Mouse (Mus musculus) CH12.LX (cell line): ENCODE measurements at regions not wholly inside any gene's neighbourhood (a gene's known extent, or its start where the extent isn't known, plus 50 kb on each side); places are given as distances from the start of the nearest gene placed in this dataset.

ENCODE experiments used
- DNase-seq: peaks from one replicate; pipeline ENCODE4 v3.0.0-alpha.2; 2013; ENCODE audit errors: extremely low read depth
- H3K27ac ChIP-seq: 2 replicates; pipeline ENCODE4 v1.5.1; 2012; ENCODE audit warnings: low read depth, mild to moderate bottlenecking, control low read depth, moderate library complexity; ENCODE audit not compliant: insufficient read depth
- H3K27me3 ChIP-seq: replicated peaks from 2 replicates; pipeline ENCODE3; 2012; ENCODE audit warnings: inconsistent platforms
- H3K36me3 ChIP-seq, 2 experiments: replicated peaks in 1 of 2; 2 replicates each; pipeline versions ENCODE3 to v1.6.1; 2012; ENCODE audit warnings: inconsistent platforms in 1 of 2, low read length in 1 of 2, mild to moderate bottlenecking in 1 of 2, mixed read lengths in 1 of 2, moderate library complexity in 1 of 2; ENCODE audit not compliant: control insufficient read depth in 1 of 2, insufficient read depth in 1 of 2
- H3K4me1 ChIP-seq, 2 experiments: 2 replicates each; pipeline ENCODE4 v1.6.1; 2012; ENCODE audit warnings: inconsistent platforms in 1 of 2, moderate library complexity in 1 of 2; ENCODE audit not compliant: insufficient read depth in 2 of 2, control insufficient read depth in 1 of 2
- H3K4me2 ChIP-seq: 2 replicates; pipeline ENCODE4 v1.6.1; 2012; ENCODE audit warnings: low read depth, mild to moderate bottlenecking, control low read depth; ENCODE audit not compliant: poor library complexity, insufficient read depth, severe bottlenecking
- H3K4me3 ChIP-seq, 3 experiments: fragments of 150-350 bp in 1 of 3; sonication (generic) in 1 of 3; replicated peaks in 1 of 3; 2 replicates each; pipeline versions ENCODE3 to v1.5.1; 2011 to 2012; ENCODE audit warnings: low read depth in 2 of 3, low read length in 2 of 3, mild to moderate bottlenecking in 2 of 3, moderate library complexity in 2 of 3, control low read depth in 1 of 3, improper control_type of control experiment in 1 of 3, inconsistent platforms in 1 of 3, mixed read lengths in 1 of 3; ENCODE audit not compliant: poor library complexity in 1 of 3
- H3K79me2 ChIP-seq: replicated peaks from 2 replicates; pipeline ENCODE4 v1.6.1; 2012; ENCODE audit warnings: mild to moderate bottlenecking, moderate library complexity; ENCODE audit not compliant: control insufficient read depth, poor library complexity, insufficient read depth, severe bottlenecking; ENCODE audit errors: extremely low read depth
- H3K9ac ChIP-seq: 2 replicates; pipeline ENCODE4 v1.6.1; 2012; ENCODE audit warnings: low read depth, mild to moderate bottlenecking, control low read depth, moderate library complexity; ENCODE audit not compliant: insufficient read depth
- H3K9me3 ChIP-seq: replicated peaks from 2 replicates; pipeline ENCODE3; 2012; ENCODE audit warnings: low read length, inconsistent platforms, mixed read lengths
- BHLHE40 ChIP-seq: IDR thresholded peaks from 2 replicates; pipeline ENCODE4 v1.6.1; 2011; ENCODE audit warnings: mild to moderate bottlenecking, low read depth, low read length, improper control_type of control experiment
- CHD1 ChIP-seq: IDR thresholded peaks from 2 replicates; pipeline ENCODE4 v1.6.1; 2012; ENCODE audit warnings: low read depth, low read length, improper control_type of control experiment, inconsistent platforms
- CHD2 ChIP-seq: IDR thresholded peaks from 2 replicates; pipeline ENCODE4 v1.6.1; 2011; ENCODE audit warnings: low read length, improper control_type of control experiment
- EP300 ChIP-seq: IDR thresholded peaks from 2 replicates; pipeline ENCODE4 v1.6.1; 2011; ENCODE audit warnings: low read length, improper control_type of control experiment
- HCFC1 ChIP-seq: IDR thresholded peaks from 2 replicates; pipeline ENCODE4 v1.6.1; 2012; ENCODE audit warnings: low read depth, mild to moderate bottlenecking, inconsistent platforms, low read length, improper control_type of control experiment
- KAT2A ChIP-seq: IDR thresholded peaks from 2 replicates; pipeline ENCODE4 v1.6.1; 2012; ENCODE audit warnings: low read length, improper control_type of control experiment, inconsistent platforms; ENCODE audit not compliant: insufficient replicate concordance
- MAFK ChIP-seq: IDR thresholded peaks from 2 replicates; pipeline ENCODE4 v1.6.1; 2011; ENCODE audit warnings: low read length, improper control_type of control experiment; ENCODE audit not compliant: insufficient replicate concordance
- MAX ChIP-seq: IDR thresholded peaks from 2 replicates; pipeline ENCODE4 v1.6.1; 2011; ENCODE audit warnings: low read length, improper control_type of control experiment
- MEF2A ChIP-seq: IDR thresholded peaks from 2 replicates; pipeline ENCODE4 v1.6.1; 2014; ENCODE audit warnings: low read depth, mild to moderate bottlenecking, inconsistent platforms, low read length, improper control_type of control experiment, borderline replicate concordance
- MXI1 ChIP-seq: IDR thresholded peaks from 2 replicates; pipeline ENCODE4 v1.6.1; 2011; ENCODE audit warnings: mild to moderate bottlenecking, low read depth, low read length, improper control_type of control experiment
- MYC ChIP-seq: IDR thresholded peaks from 2 replicates; pipeline ENCODE4 v1.6.1; 2011; ENCODE audit warnings: low read depth, mild to moderate bottlenecking, improper control_type of control experiment, low read length
- NRF1 ChIP-seq: IDR thresholded peaks from 2 replicates; pipeline ENCODE4 v1.6.1; 2014; ENCODE audit warnings: low read depth, mild to moderate bottlenecking, inconsistent platforms, low read length, improper control_type of control experiment, moderate library complexity
- PAX5 ChIP-seq: IDR thresholded peaks from 2 replicates; pipeline ENCODE4 v1.6.1; 2012; ENCODE audit warnings: low read length, inconsistent platforms, mixed read lengths
- POLR2AphosphoS2 ChIP-seq: IDR thresholded peaks from 2 replicates; pipeline ENCODE4 v1.6.1; 2011; ENCODE audit warnings: low read depth, low read length, improper control_type of control experiment
- RAD21 ChIP-seq: IDR thresholded peaks from 2 replicates; pipeline ENCODE4 v1.6.1; 2011; ENCODE audit warnings: low read depth, mild to moderate bottlenecking, low read length, improper control_type of control experiment, moderate library complexity
- SIN3A ChIP-seq: IDR thresholded peaks from 2 replicates; pipeline ENCODE4 v1.6.1; 2012; ENCODE audit warnings: low read length, improper control_type of control experiment, inconsistent platforms
- TBP ChIP-seq: conservative IDR thresholded peaks from 2 replicates; pipeline ENCODE4 v1.6.1; 2011; ENCODE audit warnings: low read depth, low read length, improper control_type of control experiment
- TCF12 ChIP-seq: IDR thresholded peaks from 2 replicates; pipeline ENCODE4 v1.6.1; 2014; ENCODE audit warnings: low read depth, mild to moderate bottlenecking, inconsistent platforms, low read length, improper control_type of control experiment
- USF2 ChIP-seq: conservative IDR thresholded peaks from 2 replicates; pipeline ENCODE4 v1.6.1; 2011; ENCODE audit warnings: low read depth, low read length, improper control_type of control experiment
- ZMIZ1 ChIP-seq: IDR thresholded peaks from 2 replicates; pipeline ENCODE4 v1.6.1; 2012; ENCODE audit warnings: low read depth, mild to moderate bottlenecking, inconsistent platforms, low read length, improper control_type of control experiment
- dilution Hi-C: fragments of 300-500 bp; cut with MboI; formaldehyde crosslinking; loops from 2 replicates; pipeline ENCODE4 v1.14.3; 2020; ENCODE audit warnings: low sequenced_read_pairs; ENCODE audit not compliant: extremely low pct_unique_long_range_greater_than_20kb, extremely low pct_ligation_motif_present
- in situ Hi-C: fragments of 300-500 bp; cut with MboI; formaldehyde crosslinking; loops from 3 replicates; pipeline ENCODE4 v1.14.3; 2019; ENCODE audit warnings: low sequenced_read_pairs, low pct_ligation_motif_present, low pct_unique_long_range_greater_than_20kb, mixed read lengths

DNA sequence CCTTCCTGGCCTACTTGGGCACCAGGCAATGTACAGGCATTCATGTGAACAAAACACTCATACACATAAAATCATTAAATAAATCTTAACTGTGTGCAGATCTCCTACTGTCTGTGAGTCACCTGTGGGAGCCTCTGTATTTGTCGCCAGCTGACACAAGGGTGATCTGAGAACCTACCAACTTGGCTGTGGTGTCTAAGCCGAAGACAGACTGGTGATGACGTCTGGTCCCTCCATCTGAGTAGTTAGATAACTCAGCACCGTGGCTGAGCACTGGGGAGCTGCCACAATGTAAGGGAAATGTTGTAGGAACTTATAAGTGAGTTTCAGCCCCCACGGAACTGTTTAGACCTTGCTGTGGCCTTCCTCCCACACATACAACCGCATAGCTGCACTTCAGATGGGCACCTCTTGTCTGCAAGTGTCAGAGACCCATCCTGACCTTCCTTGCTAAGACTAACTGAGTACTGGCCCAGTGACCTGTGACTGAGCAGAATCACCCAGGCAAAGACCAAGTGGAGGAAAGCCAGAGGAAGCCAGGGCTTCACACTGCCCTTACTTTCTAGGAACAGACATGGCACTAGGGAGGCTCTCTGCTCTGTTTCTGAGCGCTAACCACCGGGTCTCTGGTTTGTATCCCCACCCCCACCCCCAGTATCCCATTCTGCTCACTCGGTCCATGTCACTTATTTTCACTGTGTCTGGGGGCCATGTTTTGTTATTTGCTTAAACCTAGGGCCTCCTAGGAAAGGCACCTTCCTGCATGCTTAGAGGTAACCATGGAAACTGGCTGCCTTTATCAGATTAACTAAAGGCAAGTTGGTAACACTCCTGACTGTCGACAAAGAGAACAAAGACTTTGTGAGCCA lies 65.2 kb upstream of the Dhx40 start:
- Histone ChIP-seq H3K36me3 (no peaks in the 10 kb centered on the region), H3K4me3 (no peak overlapping the region), H3K27me3 (no peaks in the 10 kb centered on the region), H3K79me2 (no peaks in the 10 kb centered on the region), H3K9me3 (no peaks in the 10 kb centered on the region), H3K4me2 (no peak overlapping the region), H3K27ac (no peak overlapping the region), H3K9ac (no peak overlapping the region), H3K4me1 (no peaks in the 10 kb centered on the region)
- DNase-seq: no peak
- dilution Hi-C loops (no loop called here), in situ Hi-C loops (no loop called here)
- no peak for TF ChIP-seq MYC
- TF ChIP-seq POLR2AphosphoS2: no peak
- TF ChIP-seq ZMIZ1: no peak
- no peak for TF ChIP-seq SIN3A
- TF ChIP-seq NRF1: no peak
- TF ChIP-seq MEF2A: no peak
- no peak for TF ChIP-seq KAT2A
- no peak for TF ChIP-seq RAD21
- TF ChIP-seq CHD1: no peak
- TF ChIP-seq MAX: no peak
- no peak for TF ChIP-seq EP300
- no peak for TF ChIP-seq TBP
- no peak for TF ChIP-seq CHD2
- TF ChIP-seq HCFC1: no peak
- TF ChIP-seq PAX5: no peak
- TF ChIP-seq TCF12: no peak

DNA sequence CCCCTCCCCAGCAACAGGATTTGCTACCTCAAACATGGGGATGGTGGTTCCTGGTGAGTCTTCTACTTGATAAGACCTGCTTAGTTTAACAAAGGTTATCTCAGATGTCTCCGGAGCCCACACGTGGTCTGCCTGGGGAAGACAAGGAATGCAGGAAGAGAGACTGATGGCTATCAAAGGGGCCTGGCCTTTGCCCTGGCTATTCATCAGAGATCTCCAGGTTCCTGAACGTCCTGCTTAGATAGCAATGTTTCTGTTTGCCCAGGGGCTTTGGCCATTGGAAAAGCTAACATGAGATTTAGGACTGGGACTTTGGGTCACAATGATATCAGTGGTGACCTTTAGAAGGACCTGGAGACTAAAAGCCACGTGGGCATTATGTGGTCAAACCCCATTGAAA lies 64.2 kb upstream of the Dhx40 start:
- Histone ChIP-seq H3K4me2 (no peak overlapping the region), H3K27ac (no peak overlapping the region), H3K4me3 (no peak overlapping the region), H3K79me2 (no peaks in the 10 kb centered on the region), H3K9me3 (no peaks in the 10 kb centered on the region), H3K4me1 (no peaks in the 10 kb centered on the region), H3K9ac (no peak overlapping the region), H3K27me3 (no peaks in the 10 kb centered on the region), H3K36me3 (no peaks in the 10 kb centered on the region)
- dilution Hi-C loops (no loop called here), in situ Hi-C loops (no loop called here)
- DNase-seq: no peak
- TF ChIP-seq BHLHE40 (no peak), MYC (no peak), CHD1 (no peak), MAFK (no peak), MXI1 (no peak), USF2 (no peak)
